Mouse (Mus musculus) intestine, embryonic 15.5 days (tissue): ENCODE measurements at regions not wholly inside any gene's neighbourhood (a gene's known extent, or its start where the extent isn't known, plus 50 kb on each side); places are given as distances from the start of the nearest gene placed in this dataset.

Source experiments
- ATAC-seq: fragments of 200-750 bp; cut with Nextera tagmentation; 2 replicates; pipeline ENCODE4 v1.8.0; 2017; ENCODE audit warnings: moderate TSS enrichment, moderate library complexity
- H3K27ac ChIP-seq: fragments of 300-500 bp; sonication (generic); 2 replicates; pipeline ENCODE4 v1.5.1; 2015; ENCODE audit warnings: mild to moderate bottlenecking, inconsistent platforms
- H3K27me3 ChIP-seq: fragments of 300-500 bp; sonication (generic); replicated peaks from 2 replicates; pipeline ENCODE4 v1.6.1; 2015; ENCODE audit warnings: inconsistent platforms
- H3K36me3 ChIP-seq: fragments of 300-500 bp; sonication (generic); 2 replicates; pipeline ENCODE4 v1.6.1; 2015; ENCODE audit warnings: inconsistent platforms
- H3K4me1 ChIP-seq: fragments of 300-500 bp; sonication (generic); replicated peaks from 2 replicates; pipeline ENCODE4 v1.6.1; 2015; ENCODE audit warnings: inconsistent platforms
- H3K4me2 ChIP-seq: fragments of 300-500 bp; sonication (generic); replicated peaks from 2 replicates; pipeline ENCODE4 v1.6.1; 2015; ENCODE audit warnings: mild to moderate bottlenecking, inconsistent platforms
- H3K4me3 ChIP-seq: fragments of 300-500 bp; sonication (generic); replicated peaks from 2 replicates; pipeline ENCODE4 v1.5.1; 2015; ENCODE audit warnings: inconsistent platforms
- H3K9ac ChIP-seq: fragments of 300-500 bp; sonication (generic); 2 replicates; pipeline ENCODE4 v1.6.1; 2015; ENCODE audit warnings: inconsistent platforms
- H3K9me3 ChIP-seq: fragments of 300-500 bp; sonication (generic); 2 replicates; pipeline ENCODE4 v1.6.1; 2016; ENCODE audit warnings: inconsistent platforms
- WGBS: fragments of 180-500 bp; shearing (Covaris S2); methylation state at CpG from one replicate; pipeline ENCODE4 v1.1.7; 2015; 5-methylcytosine and 5-hydroxymethylcytosine counted together

GRCm38 (mm10) chr15:56817204-56818157 lies 659.9 kb downstream of the Slc22a22 start:
- Histone ChIP-seq H3K4me3 (no peak overlapping the region), H3K9ac (no peak overlapping the region), H3K36me3 (no peaks in the 10 kb centered on the region), H3K9me3 (no peaks in the 10 kb centered on the region), H3K4me1 (no peaks in the 10 kb centered on the region), H3K4me2 (no peak overlapping the region), H3K27me3 (no peaks in the 10 kb centered on the region), H3K27ac (no peak overlapping the region)
- WGBS = 43% methylated on average over 5 of the region's 5 CpGs
- no peak for ATAC-seq

DNA sequence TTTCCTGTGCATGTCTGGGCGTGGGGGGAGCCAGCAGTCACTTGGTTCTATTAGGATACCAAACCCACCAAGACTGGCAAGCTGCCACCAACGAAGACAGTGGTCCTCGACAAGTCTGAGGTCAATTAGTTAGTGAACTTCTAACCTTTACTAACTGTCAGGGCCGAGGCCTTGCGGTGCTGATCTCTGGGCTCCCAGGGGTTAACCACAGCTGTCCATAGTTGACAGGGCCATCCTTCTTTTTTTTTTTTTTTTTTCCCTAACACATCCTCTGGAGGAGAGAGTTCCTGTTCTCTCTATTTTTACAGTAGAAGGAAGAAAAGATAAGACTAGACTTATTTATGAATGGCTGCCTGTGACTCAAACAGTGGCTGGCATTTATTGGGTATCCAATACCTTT lies 663.5 kb downstream of the Slc22a22 start:
- Histone ChIP-seq H3K9ac (no peak overlapping the region), H3K4me2 (no peak overlapping the region), H3K27ac (no peak overlapping the region), H3K4me3 (no peak overlapping the region), H3K36me3 (no peaks in the 10 kb centered on the region), H3K4me1 (no peaks in the 10 kb centered on the region), H3K9me3 (no peaks in the 10 kb centered on the region), H3K27me3 (no peaks in the 10 kb centered on the region)
- WGBS = 50% methylated on average over 5 of the region's 5 CpGs
- ATAC-seq = no peak

DNA sequence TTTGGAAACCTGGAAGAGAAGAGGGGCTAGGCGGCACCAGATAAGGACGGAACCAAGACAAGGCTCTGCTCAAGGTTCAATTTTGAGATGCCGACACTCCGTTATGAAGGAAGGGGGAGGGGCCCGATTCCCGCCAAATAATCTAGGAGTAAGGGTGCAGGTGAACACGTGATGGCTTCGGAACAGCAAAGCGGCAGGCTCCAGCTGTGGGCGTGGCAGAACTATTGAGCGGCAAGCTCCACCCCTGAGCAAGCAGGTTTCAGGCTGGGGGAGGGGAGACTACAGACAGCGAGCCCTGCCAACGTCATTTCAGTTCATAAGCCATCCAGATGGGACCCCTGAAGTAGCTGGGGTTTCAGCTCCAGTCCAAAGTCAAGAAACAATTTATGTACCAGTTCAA lies 667.3 kb downstream of the Slc22a22 start:
- H3K27ac ChIP-seq = no peak overlapping the region

DNA sequence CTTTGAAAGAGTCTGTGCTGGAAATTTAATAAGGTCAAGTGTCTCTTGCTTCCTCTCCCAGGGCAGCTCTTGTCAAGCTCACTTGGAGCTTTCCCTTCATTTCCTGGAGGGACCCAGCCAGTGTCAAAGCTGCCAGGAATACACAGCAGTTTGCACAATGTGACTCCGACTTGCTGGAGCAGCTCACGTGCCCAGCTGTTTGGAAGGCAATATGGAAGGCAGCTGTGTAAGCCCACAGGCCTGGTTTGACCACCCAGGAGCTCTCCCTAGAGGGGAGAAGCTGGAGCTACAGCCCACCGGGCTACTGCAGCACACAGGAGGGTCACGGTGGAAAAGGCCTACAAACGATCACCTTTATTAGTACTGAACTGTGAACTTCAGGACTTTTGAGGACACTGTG lies 669.8 kb downstream of the Slc22a22 start:
- Histone ChIP-seq H3K4me1 (no peaks in the 10 kb centered on the region), H3K4me2 (no peak overlapping the region), H3K9me3 (no peaks in the 10 kb centered on the region), H3K36me3 (no peaks in the 10 kb centered on the region), H3K27ac (no peak overlapping the region), H3K27me3 (no peaks in the 10 kb centered on the region), H3K9ac (no peak overlapping the region), H3K4me3 (no peak overlapping the region)
- WGBS = 43% methylated on average over 5 of the region's 5 CpGs
- no peak for ATAC-seq

More for the DNA sequence above, 667.3 kb downstream of the Slc22a22 start:
- no peaks in the 10 kb centered on the region for H3K27me3 ChIP-seq
- peak overlapping the region; percentile 34 for H3K4me2 ChIP-seq
- peak; percentile 31; the same call in 1 of the 2 replicates for ATAC-seq
- no peaks in the 10 kb centered on the region for H3K9me3 ChIP-seq
- H3K36me3 ChIP-seq = no peaks in the 10 kb centered on the region
- no peak overlapping the region for H3K4me3 ChIP-seq
- no peaks in the 10 kb centered on the region for H3K4me1 ChIP-seq
- 47% methylated on average over 13 of the region's 13 CpGs for WGBS
- H3K9ac ChIP-seq = no peak overlapping the region

- Histone ChIP-seq H3K27me3 (no peaks in the 10 kb centered on the region), H3K4me2 (no peak overlapping the region), H3K4me3 (no peak overlapping the region), H3K36me3 (no peaks in the 10 kb centered on the region), H3K9me3 (no peaks in the 10 kb centered on the region), H3K4me1 (no peaks in the 10 kb centered on the region), H3K27ac (no peak overlapping the region), H3K9ac (no peak overlapping the region)
- WGBS = 96% methylated on average over 2 of the region's 2 CpGs
- ATAC-seq = no peak
Observed at GRCm38 (mm10) chr15:56801933-56802332, 675.5 kb downstream of the Slc22a22 start.

GRCm38 (mm10) chr15:56775431-56775830 lies 702.0 kb downstream of the Slc22a22 start:
- Histone ChIP-seq H3K27ac (no peak overlapping the region), H3K9ac (no peak overlapping the region), H3K4me1 (no peaks in the 10 kb centered on the region), H3K4me3 (no peak overlapping the region), H3K4me2 (no peak overlapping the region), H3K9me3 (no peaks in the 10 kb centered on the region), H3K27me3 (no peaks in the 10 kb centered on the region), H3K36me3 (no peaks in the 10 kb centered on the region)
- WGBS = 68% methylated on average over 5 of the region's 5 CpGs
- 0 out of 2 replicates have a peak, but pooled peaks have one; percentile 16 for ATAC-seq

GRCm38 (mm10) chr15:56774648-56775393 lies 702.6 kb downstream of the Slc22a22 start:
- H3K36me3 ChIP-seq = no peaks in the 10 kb centered on the region

DNA sequence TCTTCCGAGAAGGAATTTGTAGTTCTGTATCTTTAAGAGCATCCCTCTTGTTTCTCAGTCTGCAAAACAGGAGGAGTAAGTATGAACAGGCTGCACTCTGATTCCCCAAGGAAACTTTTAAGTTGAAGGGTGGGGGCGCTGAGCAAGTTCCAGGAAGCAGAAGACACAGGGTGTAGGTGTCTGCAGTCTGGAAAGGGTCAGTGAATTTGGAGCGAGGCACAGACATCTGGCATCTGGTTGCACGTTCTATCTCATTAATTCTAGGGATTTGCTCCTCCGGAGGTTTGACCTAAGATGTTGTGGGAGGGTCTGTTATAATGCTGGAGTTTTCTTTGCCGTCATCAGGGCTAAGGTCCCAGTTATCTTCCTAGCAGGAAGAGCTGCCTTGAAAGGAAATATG lies 711.1 kb downstream of the Slc22a22 start:
- H3K36me3 ChIP-seq = no peaks in the 10 kb centered on the region
- no peak overlapping the region for H3K4me2 ChIP-seq
- H3K27me3 ChIP-seq = no peaks in the 10 kb centered on the region
- no peak for ATAC-seq
- 56% methylated on average over 6 of the region's 6 CpGs for WGBS
- no peak overlapping the region for H3K4me3 ChIP-seq
- H3K27ac ChIP-seq = no peak overlapping the region
- H3K4me1 ChIP-seq = 0 out of 2 replicates have a peak, but pooled peaks cover 9% of the 10 kb centered on the region
- no peaks in the 10 kb centered on the region for H3K9me3 ChIP-seq
- no peak overlapping the region for H3K9ac ChIP-seq

More at GRCm38 (mm10) chr15:56774648-56775393, 702.6 kb downstream of the Slc22a22 start:
- Histone ChIP-seq H3K4me3 (no peak overlapping the region), H3K27me3 (no peaks in the 10 kb centered on the region), H3K27ac (no peak overlapping the region), H3K4me2 (no peak overlapping the region), H3K9ac (no peak overlapping the region), H3K9me3 (no peaks in the 10 kb centered on the region), H3K4me1 (no peaks in the 10 kb centered on the region)
- ATAC-seq = peak; percentile 93
- 16% methylated on average over 9 of the region's 9 CpGs for WGBS

DNA sequence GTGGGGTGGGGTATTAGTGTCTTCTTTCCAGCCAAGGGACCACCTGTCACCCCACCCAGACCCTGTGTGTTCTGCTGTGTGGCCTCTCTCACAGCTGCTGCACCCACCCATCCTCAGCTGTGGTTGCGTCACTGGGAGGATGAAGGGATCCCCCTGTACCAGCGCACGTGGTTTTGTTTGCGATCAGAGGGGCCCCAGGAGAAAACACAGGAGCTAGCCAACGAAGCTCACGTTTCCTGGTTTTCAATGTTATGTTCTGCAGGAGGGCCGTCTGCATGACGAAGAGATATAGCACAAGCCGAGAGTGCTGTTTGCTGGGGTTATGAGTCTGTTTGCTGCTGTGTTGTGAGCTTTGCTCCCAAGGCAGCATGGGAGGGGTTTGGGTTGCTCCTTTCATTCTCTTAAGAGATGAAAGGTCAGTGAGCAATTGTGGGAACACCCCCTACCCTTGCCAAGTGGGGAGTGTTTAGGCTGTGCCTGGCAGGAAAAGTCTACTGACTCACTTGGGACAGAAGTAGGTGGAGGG lies 712.4 kb downstream of the Slc22a22 start:
- H3K27ac ChIP-seq = peak overlapping the region; percentile 64
- H3K27me3 ChIP-seq = no peaks in the 10 kb centered on the region
- H3K4me2 ChIP-seq = peak overlapping the region; percentile 46
- no peaks in the 10 kb centered on the region for H3K36me3 ChIP-seq
- H3K9ac ChIP-seq = no peak overlapping the region
- peak; percentile 92 for ATAC-seq
- H3K4me3 ChIP-seq = no peak overlapping the region
- 0 out of 2 replicates have a peak, but pooled peaks cover 9% of the 10 kb centered on the region for H3K4me1 ChIP-seq
- H3K9me3 ChIP-seq = no peaks in the 10 kb centered on the region
- WGBS = 9% methylated on average over 9 of the region's 9 CpGs

DNA sequence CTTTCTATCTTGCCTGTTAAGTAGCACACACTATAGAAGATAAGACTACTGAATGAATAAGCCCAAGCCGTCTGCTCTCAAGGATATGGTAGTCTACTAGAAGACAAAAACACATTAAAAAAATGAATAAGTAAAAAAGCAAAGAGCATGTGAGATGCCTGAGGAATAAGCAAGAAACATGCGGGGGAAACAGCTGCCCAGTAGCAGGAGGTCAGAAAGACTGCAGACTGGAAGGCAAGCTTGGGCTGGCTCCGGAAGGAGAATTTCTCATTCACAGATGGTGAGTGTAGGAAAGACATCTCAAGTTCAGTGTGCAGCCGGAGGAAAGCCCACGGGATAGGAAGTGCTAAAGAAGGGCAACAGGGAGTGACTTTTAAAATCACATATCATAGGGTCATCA lies 713.4 kb downstream of the Slc22a22 start:
- Histone ChIP-seq H3K9me3 (no peaks in the 10 kb centered on the region), H3K27ac (0 out of 2 replicates have a peak overlapping the region, but pooled peaks have one; percentile 48), H3K4me3 (no peak overlapping the region), H3K4me1 (0 out of 2 replicates have a peak, but pooled peaks cover 9% of the 10 kb centered on the region), H3K27me3 (no peaks in the 10 kb centered on the region), H3K9ac (no peak overlapping the region), H3K36me3 (no peaks in the 10 kb centered on the region), H3K4me2 (no peak overlapping the region)
- 62% methylated on average over 5 of the region's 5 CpGs for WGBS
- no peak for ATAC-seq

DNA sequence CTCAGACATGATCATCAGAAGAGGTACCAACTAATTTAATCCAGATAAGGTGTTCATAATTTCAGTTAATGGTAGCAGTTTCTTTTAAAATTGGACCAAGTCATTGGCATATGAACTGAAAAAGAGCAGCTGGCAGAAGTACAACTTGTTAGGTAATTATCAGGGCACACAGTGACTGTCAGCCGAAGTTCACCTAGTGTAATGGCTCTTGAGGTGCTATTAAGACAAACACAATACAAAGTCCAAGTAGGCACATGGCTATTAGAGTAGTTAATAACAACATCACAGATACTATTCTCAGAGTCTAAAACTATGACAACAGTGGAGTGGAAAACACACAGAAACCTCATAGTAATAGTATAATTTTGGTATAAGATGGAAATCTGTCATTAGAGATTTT lies 730.7 kb downstream of the Slc22a22 start:
- no peaks in the 10 kb centered on the region for H3K9me3 ChIP-seq
- H3K36me3 ChIP-seq = no peaks in the 10 kb centered on the region
- 56% methylated on average over 1 of the region's 1 CpGs for WGBS

GRCm38 (mm10) chr15:56744915-56745314 lies 732.5 kb downstream of the Slc22a22 start:
- Histone ChIP-seq H3K36me3 (no peaks in the 10 kb centered on the region), H3K4me1 (0 out of 2 replicates have a peak, but pooled peaks cover 2% of the 10 kb centered on the region), H3K27me3 (no peaks in the 10 kb centered on the region), H3K27ac (no peak overlapping the region), H3K9me3 (no peaks in the 10 kb centered on the region), H3K4me3 (no peak overlapping the region), H3K9ac (no peak overlapping the region), H3K4me2 (no peak overlapping the region)
- WGBS = 47% methylated on average over 4 of the region's 4 CpGs
- ATAC-seq = no peak

More for the DNA sequence above, 730.7 kb downstream of the Slc22a22 start:
- ATAC-seq = peak; percentile 61; the same call in 1 of the 2 replicates
- H3K9ac ChIP-seq = no peak overlapping the region
- no peak overlapping the region for H3K4me2 ChIP-seq
- 0 out of 2 replicates have a peak, but pooled peaks cover 2% of the 10 kb centered on the region for H3K4me1 ChIP-seq
- H3K4me3 ChIP-seq = no peak overlapping the region
- no peaks in the 10 kb centered on the region for H3K27me3 ChIP-seq
- H3K27ac ChIP-seq = no peak overlapping the region
